Mouse (Mus musculus) cerebellum, adult 18-20 months (tissue): ENCODE data around the gene Fcnb.

ENCODE experiments used
- DNase-seq, 2 experiments: peaks; one replicate each; pipeline ENCODE4 v3.0.0; 2021

Fcnb gene

GRCm38 (mm10) chr2:28084768-28085167, at the start of gene Fcnb:
Fcnb (minus strand) TSS chr2:28084885.
- no peak for DNase-seq

GRCm38 (mm10) chr2:28133833-28134232, 49.1 kb upstream of the Fcnb start:
- DNase-seq = peak; percentile 23 to 29

GRCm38 (mm10) chr2:28132117-28132516, 47.4 kb upstream of the Fcnb start:
- no peak for DNase-seq

GRCm38 (mm10) chr2:28126763-28127438, 42.2 kb upstream of the Fcnb start:
- DNase-seq = no peak

GRCm38 (mm10) chr2:28123910-28124309, 39.2 kb upstream of the Fcnb start:
- DNase-seq = no peak

- no peak for DNase-seq
Observed at GRCm38 (mm10) chr2:28121309-28121708, 36.6 kb upstream of the Fcnb start.

- no peak for DNase-seq
Observed at GRCm38 (mm10) chr2:28120342-28120741, 35.7 kb upstream of the Fcnb start.

- DNase-seq = no peak
Observed at GRCm38 (mm10) chr2:28118518-28119116, 33.9 kb upstream of the Fcnb start.

- no peak for DNase-seq
Observed at GRCm38 (mm10) chr2:28117490-28118308, 33.0 kb upstream of the Fcnb start.

GRCm38 (mm10) chr2:28108763-28109162, 24.1 kb upstream of the Fcnb start:
- DNase-seq = no peak

- no peak for DNase-seq
Observed at GRCm38 (mm10) chr2:28106002-28106401, 21.3 kb upstream of the Fcnb start.

- DNase-seq = no peak
Observed at GRCm38 (mm10) chr2:28103653-28104052, 19.0 kb upstream of the Fcnb start.

GRCm38 (mm10) chr2:28101892-28102291, 17.2 kb upstream of the Fcnb start:
- DNase-seq = no peak

- DNase-seq = no peak
Observed at GRCm38 (mm10) chr2:28100796-28101483, 16.3 kb upstream of the Fcnb start.

- no peak for DNase-seq
Observed at GRCm38 (mm10) chr2:28098547-28099505, 14.1 kb upstream of the Fcnb start.

- DNase-seq = peak; percentile 23 to 25
Observed at GRCm38 (mm10) chr2:28096751-28097309, 12.1 kb upstream of the Fcnb start.

GRCm38 (mm10) chr2:28092099-28092498, 7.4 kb upstream of the Fcnb start:
- DNase-seq = no peak

- no peak for DNase-seq
Observed at GRCm38 (mm10) chr2:28091042-28091441, 6.4 kb upstream of the Fcnb start.

GRCm38 (mm10) chr2:28090299-28091008, 5.8 kb upstream of the Fcnb start:
- DNase-seq = no peak

GRCm38 (mm10) chr2:28089095-28089494, 4.4 kb upstream of the Fcnb start:
- DNase-seq = no peak

- DNase-seq = no peak
Observed at GRCm38 (mm10) chr2:28086112-28086511, 1.4 kb upstream of the Fcnb start.
